Mouse (Mus musculus) kidney, adult 18-20 months (tissue): ENCODE data around the gene Slc25a38.

Experiments used
- DNase-seq: peaks from one replicate; pipeline ENCODE4 v3.0.0; 2021

Slc25a38 gene

GRCm38 (mm10) chr9:120110211-120111018, at the start of gene Slc25a38:
Gene Slc25a38 (plus strand): TSS chr9:120110374.
- DNase-seq, result peak; percentile 95

- DNase-seq, result no peak
These were observed 45.9 kb upstream of the Slc25a38 start for GRCm38 (mm10) chr9:120064317-120064716.

- no peak for DNase-seq
These were observed 42.6 kb upstream of the Slc25a38 start for GRCm38 (mm10) chr9:120067609-120068008.

GRCm38 (mm10) chr9:120068047-120068446, 42.1 kb upstream of the Slc25a38 start:
- DNase-seq, result no peak

- DNase-seq, result no peak
These were observed 40.4 kb upstream of the Slc25a38 start, which contains the start of gene Cx3cr1 for GRCm38 (mm10) chr9:120069779-120070178. Gene Cx3cr1 (minus strand): TSS chr9:120069879.

- DNase-seq, result no peak
These were observed 38.9 kb upstream of the Slc25a38 start for GRCm38 (mm10) chr9:120071251-120071650.

- peak; percentile 88 for DNase-seq
These were observed 37.0 kb upstream of the Slc25a38 start for GRCm38 (mm10) chr9:120073169-120073568.

- DNase-seq, result no peak
These were observed 35.7 kb upstream of the Slc25a38 start for GRCm38 (mm10) chr9:120074516-120074915.

- DNase-seq, result no peak
These were observed 31.9 kb upstream of the Slc25a38 start for GRCm38 (mm10) chr9:120078241-120078640.

- DNase-seq, result no peak
These were observed 30.3 kb upstream of the Slc25a38 start for GRCm38 (mm10) chr9:120079901-120080300.

- DNase-seq, result no peak
These were observed 29.5 kb upstream of the Slc25a38 start for GRCm38 (mm10) chr9:120080546-120081108.

- DNase-seq, result no peak
These were observed 28.9 kb upstream of the Slc25a38 start for GRCm38 (mm10) chr9:120081247-120081646.

- DNase-seq, result no peak
These were observed 28.2 kb upstream of the Slc25a38 start for GRCm38 (mm10) chr9:120081967-120082366.

GRCm38 (mm10) chr9:120082691-120083090, 27.5 kb upstream of the Slc25a38 start:
- no peak for DNase-seq

GRCm38 (mm10) chr9:120083158-120083894, 26.8 kb upstream of the Slc25a38 start:
- no peak for DNase-seq

GRCm38 (mm10) chr9:120084406-120084805, 25.8 kb upstream of the Slc25a38 start:
- no peak for DNase-seq

- DNase-seq, result no peak
These were observed 21.0 kb upstream of the Slc25a38 start for GRCm38 (mm10) chr9:120089125-120089524.

- no peak for DNase-seq
These were observed 19.1 kb upstream of the Slc25a38 start for GRCm38 (mm10) chr9:120091086-120091485.

- no peak for DNase-seq
These were observed 18.4 kb upstream of the Slc25a38 start, which contains the start of gene Ccr8 for GRCm38 (mm10) chr9:120091696-120092238. Gene Ccr8 (plus strand): TSS chr9:120092114.

GRCm38 (mm10) chr9:120093701-120094100, 16.5 kb upstream of the Slc25a38 start:
- no peak for DNase-seq

- no peak for DNase-seq
These were observed 14.3 kb upstream of the Slc25a38 start for GRCm38 (mm10) chr9:120095886-120096285.

- DNase-seq, result peak; percentile 61
These were observed 11.5 kb upstream of the Slc25a38 start for GRCm38 (mm10) chr9:120098682-120099081.

GRCm38 (mm10) chr9:120099304-120099703, 10.9 kb upstream of the Slc25a38 start:
- no peak for DNase-seq
